Mouse (Mus musculus): Measurements from ENCODE around the gene Rapgef5. TPM values are rescaled to one million over a fixed set of nuclear protein-coding genes. Genes with fewer than 3 reads are reported as not detected.

The Rapgef5 gene
- polyA plus RNA-seq, 1 experiment from 2014 or later = 2.4 TPM

GRCm38 (mm10) chr12:117509919-117510318 is 6.4 kb upstream of the Rapgef5 start:
- 82% methylated on average over 2 of the region's 2 CpGs for WGBS (ENCODE audit: missing documents)
- Histone ChIP-seq H3K36me3 (ENCODE audit: inconsistent target) (no peaks in the 10 kb centered on the region), H3K4me3 (ENCODE audit: inconsistent target) (no peak overlapping the region), H3K79me2 (ENCODE audit: inconsistent target) (no peaks in the 10 kb centered on the region), H3K27ac (no peak overlapping the region)

- Histone ChIP-seq H3K36me3 (ENCODE audit: inconsistent target) (no peaks in the 10 kb centered on the region), H3K27ac (no peak overlapping the region), H3K79me2 (ENCODE audit: inconsistent target) (no peaks in the 10 kb centered on the region), H3K4me3 (ENCODE audit: inconsistent target) (no peak overlapping the region)
- WGBS (ENCODE audit: missing documents) = 93% methylated on average over 3 of the region's 3 CpGs
Measured at GRCm38 (mm10) chr12:117512468-117512867, 3.8 kb upstream of the Rapgef5 start.

- H3K27ac ChIP-seq = no peak overlapping the region
- H3K79me2 ChIP-seq (ENCODE audit: inconsistent target) = no peaks in the 10 kb centered on the region
- no peak overlapping the region for H3K4me3 ChIP-seq (ENCODE audit: inconsistent target)
- no peaks in the 10 kb centered on the region for H3K36me3 ChIP-seq (ENCODE audit: inconsistent target)
- WGBS (ENCODE audit: missing documents) = 91% methylated on average over 11 of the region's 11 CpGs
Measured at GRCm38 (mm10) chr12:117513150-117513932, 2.9 kb upstream of the Rapgef5 start.

GRCm38 (mm10) chr12:117517275-117517936 is 1.1 kb downstream of the Rapgef5 start:
- 31% methylated on average over 14 of the region's 14 CpGs for WGBS (ENCODE audit: missing documents)

GRCm38 (mm10) chr12:117524311-117525013 is 8.2 kb downstream of the Rapgef5 start:
- no peaks in the 10 kb centered on the region for H3K36me3 ChIP-seq (ENCODE audit: inconsistent target)
- no peak overlapping the region for H3K4me3 ChIP-seq (ENCODE audit: inconsistent target)
- 92% methylated on average over 9 of the region's 9 CpGs for WGBS (ENCODE audit: missing documents)
- H3K79me2 ChIP-seq (ENCODE audit: inconsistent target) = no peaks in the 10 kb centered on the region
- no peak overlapping the region for H3K27ac ChIP-seq

More at GRCm38 (mm10) chr12:117517275-117517936, 1.1 kb downstream of the Rapgef5 start:
- Histone ChIP-seq H3K27ac (peak overlapping the region; percentile 57), H3K79me2 (ENCODE audit: inconsistent target) (no peaks in the 10 kb centered on the region), H3K36me3 (ENCODE audit: inconsistent target) (no peaks in the 10 kb centered on the region), H3K4me3 (ENCODE audit: inconsistent target) (no peak overlapping the region)

GRCm38 (mm10) chr12:117527889-117528288 is 11.6 kb downstream of the Rapgef5 start:
- Histone ChIP-seq H3K27ac (no peak overlapping the region), H3K36me3 (ENCODE audit: inconsistent target) (no peaks in the 10 kb centered on the region), H3K4me3 (ENCODE audit: inconsistent target) (no peak overlapping the region), H3K79me2 (ENCODE audit: inconsistent target) (no peaks in the 10 kb centered on the region)
- WGBS (ENCODE audit: missing documents) = 100% methylated on average over 3 of the region's 3 CpGs

GRCm38 (mm10) chr12:117528509-117529145 is 12.3 kb downstream of the Rapgef5 start:
- 91% methylated on average over 4 of the region's 4 CpGs for WGBS (ENCODE audit: missing documents)
- no peak overlapping the region for H3K27ac ChIP-seq
- no peaks in the 10 kb centered on the region for H3K79me2 ChIP-seq (ENCODE audit: inconsistent target)
- H3K4me3 ChIP-seq (ENCODE audit: inconsistent target) = no peak overlapping the region
- H3K36me3 ChIP-seq (ENCODE audit: inconsistent target) = no peaks in the 10 kb centered on the region

- Histone ChIP-seq H3K4me3 (ENCODE audit: inconsistent target) (no peak overlapping the region), H3K79me2 (ENCODE audit: inconsistent target) (peaks cover 9% of the 10 kb centered on the region), H3K36me3 (ENCODE audit: inconsistent target) (no peaks in the 10 kb centered on the region), H3K27ac (no peak overlapping the region)
- 92% methylated on average over 4 of the region's 4 CpGs for WGBS (ENCODE audit: missing documents)
Measured at GRCm38 (mm10) chr12:117531106-117531505, 14.8 kb downstream of the Rapgef5 start.

GRCm38 (mm10) chr12:117533176-117534086 is 17.2 kb downstream of the Rapgef5 start:
- H3K27ac ChIP-seq = no peak overlapping the region
- 17% methylated on average over 43 of the region's 64 CpGs for WGBS (ENCODE audit: missing documents)
- peaks cover 30% of the 10 kb centered on the region for H3K79me2 ChIP-seq (ENCODE audit: inconsistent target)
- no peak overlapping the region for H3K4me3 ChIP-seq (ENCODE audit: inconsistent target)
- H3K36me3 ChIP-seq (ENCODE audit: inconsistent target) = no peaks in the 10 kb centered on the region

GRCm38 (mm10) chr12:117534087-117534751 is 17.9 kb downstream of the Rapgef5 start:
- peak overlapping the region; percentile 25; the same call in 1 of the 2 replicates for H3K27ac ChIP-seq
- WGBS (ENCODE audit: missing documents) = 2% methylated on average over 49 of the region's 66 CpGs

GRCm38 (mm10) chr12:117540352-117540751 is 24.1 kb downstream of the Rapgef5 start:
- no peak overlapping the region for H3K4me3 ChIP-seq (ENCODE audit: inconsistent target)
- no peak overlapping the region for H3K27ac ChIP-seq
- no peaks in the 10 kb centered on the region for H3K36me3 ChIP-seq (ENCODE audit: inconsistent target)
- WGBS (ENCODE audit: missing documents) = 85% methylated on average over 2 of the region's 2 CpGs
- H3K79me2 ChIP-seq (ENCODE audit: inconsistent target) = peaks cover 94% of the 10 kb centered on the region

More at GRCm38 (mm10) chr12:117534087-117534751, 17.9 kb downstream of the Rapgef5 start:
- Histone ChIP-seq H3K4me3 (ENCODE audit: inconsistent target) (peak overlapping the region; percentile 64), H3K36me3 (ENCODE audit: inconsistent target) (no peaks in the 10 kb centered on the region), H3K79me2 (ENCODE audit: inconsistent target) (peaks cover 38% of the 10 kb centered on the region)

GRCm38 (mm10) chr12:117545277-117545676 is 29.0 kb downstream of the Rapgef5 start:
- Histone ChIP-seq H3K36me3 (ENCODE audit: inconsistent target) (no peaks in the 10 kb centered on the region), H3K4me3 (ENCODE audit: inconsistent target) (no peak overlapping the region), H3K27ac (no peak overlapping the region), H3K79me2 (ENCODE audit: inconsistent target) (peaks cover 100% of the 10 kb centered on the region)
- WGBS (ENCODE audit: missing documents) = 86% methylated on average over 6 of the region's 6 CpGs

GRCm38 (mm10) chr12:117553353-117553752 is 37.1 kb downstream of the Rapgef5 start:
- H3K79me2 ChIP-seq (ENCODE audit: inconsistent target) = peaks cover 47% of the 10 kb centered on the region
- H3K27ac ChIP-seq = no peak overlapping the region
- no peaks in the 10 kb centered on the region for H3K36me3 ChIP-seq (ENCODE audit: inconsistent target)
- no peak overlapping the region for H3K4me3 ChIP-seq (ENCODE audit: inconsistent target)
- 91% methylated on average over 5 of the region's 5 CpGs for whole genome bisulfite sequencing (ENCODE audit: missing documents)

Measured in macrophage (primary cell).